Mouse (Mus musculus): Measurements from ENCODE around the gene Adgrv1. TPM values are rescaled to one million over a fixed set of nuclear protein-coding genes. Genes with fewer than 3 reads are reported as not detected.
A peak's percentile ranks its signal among the peaks of the same experiment; 100 is the strongest.

Gene Adgrv1
- total RNA-seq, 2 experiments from 2014 or later = 0.81 to 1.4 TPM

DNA sequence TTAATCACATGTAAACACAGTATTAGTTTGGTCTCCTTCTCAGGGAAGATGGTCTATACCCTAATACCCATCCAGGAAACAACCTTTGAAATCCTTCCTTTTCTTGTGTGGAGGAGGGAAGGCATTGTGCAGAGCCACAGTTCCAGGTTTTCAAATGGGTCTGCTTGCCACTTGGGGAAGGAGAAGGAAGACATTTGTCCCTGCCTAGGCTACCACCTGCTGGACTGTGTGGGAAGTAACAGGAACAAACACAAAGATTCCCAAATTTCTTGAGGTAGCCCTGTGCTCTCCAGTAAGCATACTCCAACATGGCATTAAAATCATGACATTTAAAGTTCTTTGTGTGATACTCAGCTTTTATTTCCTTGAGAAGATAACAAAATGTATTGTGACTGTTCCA, 477.6 kb downstream of the Adgrv1 start:
- DNase-seq (ENCODE audit: low spot score in 2 of 2) = peak; percentile 49 to 50

DNA sequence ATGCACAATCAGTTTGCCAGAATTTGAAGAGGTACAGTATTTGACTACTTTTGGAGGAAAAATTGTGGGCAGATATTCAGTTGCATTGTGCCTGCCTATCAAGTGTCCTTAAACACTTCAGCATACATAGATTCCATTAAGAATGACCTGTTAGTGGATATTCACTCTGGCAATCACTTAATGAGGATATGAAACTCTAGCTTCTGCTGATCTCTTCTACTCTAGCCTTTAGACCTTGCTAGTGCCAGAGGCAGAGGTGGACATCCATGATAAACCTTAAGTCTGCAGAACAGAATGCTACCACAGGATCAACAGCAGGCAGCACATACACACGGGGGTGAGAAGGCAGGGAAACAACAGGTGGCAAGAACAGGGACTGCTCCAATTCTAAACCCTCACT, 488.5 kb downstream of the Adgrv1 start:
- no peak for DNase-seq (ENCODE audit: low spot score in 2 of 2)

- no peak for DNase-seq (ENCODE audit: low spot score in 2 of 2)
These were observed 490.6 kb downstream of the Adgrv1 start for GRCm38 (mm10) chr13:81142268-81142884.

DNA sequence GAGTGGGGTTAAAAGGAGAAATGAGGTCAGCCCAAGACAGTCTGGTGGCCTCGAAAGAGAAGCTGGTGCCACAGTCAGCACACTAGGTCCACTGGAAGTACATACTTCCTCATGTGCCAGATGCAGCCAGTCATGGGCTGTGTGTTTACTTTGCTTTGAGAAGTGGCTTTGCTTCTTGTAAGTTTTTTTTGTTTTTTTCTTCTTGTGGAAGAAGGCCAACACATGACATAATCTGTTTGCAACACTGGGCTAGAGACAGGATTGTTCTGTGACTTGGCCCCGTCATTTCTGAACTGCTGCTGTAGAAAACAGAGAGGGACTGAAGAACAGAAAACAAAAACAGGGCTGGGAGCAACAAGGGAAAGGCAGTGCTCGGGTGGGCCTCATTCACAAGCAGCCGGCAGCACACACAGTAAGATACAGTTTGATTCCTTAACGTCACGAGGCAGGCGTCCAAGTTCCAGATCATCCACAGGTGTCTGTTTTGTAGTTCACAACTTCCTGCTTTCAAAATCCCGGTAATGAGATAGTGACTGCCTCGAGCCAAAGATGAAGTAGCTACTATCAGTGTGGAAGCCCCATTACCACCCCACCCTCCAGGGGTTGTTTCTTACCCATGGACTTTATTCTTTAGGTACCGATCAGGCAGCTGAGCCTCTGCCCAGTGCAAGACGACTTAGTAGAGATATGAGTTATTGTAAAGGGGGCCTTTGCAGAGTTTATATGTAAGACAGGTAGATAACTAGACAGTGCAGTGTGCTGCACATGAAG, 496.1 kb downstream of the Adgrv1 start:
- DNase-seq (ENCODE audit: low spot score in 2 of 2) = peak; percentile 3 to 8

GRCm38 (mm10) chr13:81135953-81136352, 497.0 kb downstream of the Adgrv1 start:
- no peak for DNase-seq (ENCODE audit: low spot score in 2 of 2)

DNA sequence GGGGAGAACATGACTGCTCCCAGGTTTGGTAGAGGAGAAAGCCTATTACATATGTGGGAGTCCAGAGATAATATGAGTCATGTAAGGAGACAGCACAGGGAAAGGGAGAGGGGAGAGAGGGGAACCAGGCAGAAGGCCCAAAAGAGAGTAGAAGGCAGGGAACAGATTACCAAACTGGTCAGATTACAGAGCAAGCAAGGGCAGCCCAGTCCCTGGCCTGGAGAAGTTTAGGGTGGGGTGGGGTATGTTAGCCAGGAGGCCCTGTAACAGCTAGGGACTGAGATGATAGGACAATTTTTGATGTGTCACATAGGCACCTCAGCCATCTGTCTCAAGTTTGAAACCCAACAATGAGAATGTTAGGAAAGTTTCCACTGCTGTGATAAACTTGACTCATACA, 498.5 kb downstream of the Adgrv1 start:
- DNase-seq (ENCODE audit: low spot score in 2 of 2) = no peak

- DNase-seq (ENCODE audit: low spot score in 2 of 2) = no peak
These were observed 499.6 kb downstream of the Adgrv1 start for GRCm38 (mm10) chr13:81133336-81133735.

- DNase-seq (ENCODE audit: low spot score in 2 of 2) = no peak
These were observed 500.3 kb downstream of the Adgrv1 start for GRCm38 (mm10) chr13:81132691-81133090.

DNA sequence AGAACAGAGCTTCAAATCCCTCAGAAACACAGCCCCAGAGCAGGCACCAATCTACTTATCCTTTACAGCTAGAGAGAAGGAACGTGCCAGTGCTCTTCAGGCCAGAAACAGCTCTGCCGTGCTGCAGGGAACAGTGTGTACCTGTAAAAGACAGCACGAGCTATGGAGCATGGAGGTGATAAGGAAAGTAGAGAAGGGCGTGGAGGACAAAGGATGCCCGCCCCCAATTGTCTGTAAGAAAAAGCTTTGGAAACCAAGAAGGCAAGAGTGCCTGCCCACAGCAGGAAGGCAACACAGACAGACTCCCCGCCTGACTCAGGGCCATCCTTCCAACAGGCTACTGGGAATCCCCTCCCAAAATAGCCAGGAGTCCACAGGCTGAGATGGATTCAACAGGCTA, 501.1 kb downstream of the Adgrv1 start:
- no peak for DNase-seq (ENCODE audit: low spot score in 2 of 2)

DNA sequence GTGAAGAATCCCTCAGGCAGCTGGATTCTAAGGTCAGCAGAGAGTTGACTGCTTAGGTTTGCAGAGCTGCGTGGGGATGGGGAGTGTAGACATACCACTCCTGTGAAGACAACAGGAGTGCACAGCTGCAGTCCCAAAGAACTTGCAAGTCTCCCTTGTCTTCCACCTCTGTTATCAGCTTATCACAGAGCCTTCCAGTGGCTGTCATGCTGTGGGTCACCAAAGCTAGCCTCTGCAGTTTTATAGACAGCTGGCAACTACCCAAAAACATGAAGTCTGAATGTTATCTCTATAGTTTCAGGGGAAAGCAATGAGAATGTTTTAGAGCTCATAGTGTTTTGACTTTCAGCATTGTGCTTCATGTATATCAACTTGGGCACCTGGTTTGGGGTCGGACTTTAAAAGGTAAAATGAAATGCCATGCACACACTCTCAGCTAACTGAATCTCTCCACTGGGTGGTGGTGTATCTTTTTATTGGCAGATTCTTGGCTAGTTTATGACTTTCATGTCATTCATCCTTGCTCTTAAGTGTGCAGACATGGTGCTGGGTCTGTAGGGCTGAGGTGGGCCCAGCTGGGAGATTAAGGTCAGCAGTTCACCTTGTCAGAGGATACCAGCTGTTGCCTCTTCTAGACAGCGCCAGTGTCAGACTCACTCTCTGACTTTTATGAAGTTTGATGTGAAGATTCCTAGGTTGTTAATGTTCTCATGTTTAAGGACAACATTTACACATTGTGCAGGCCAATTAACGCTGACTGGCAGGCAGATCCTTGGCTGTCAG, 502.0 kb downstream of the Adgrv1 start:
- DNase-seq (ENCODE audit: low spot score in 2 of 2) = no peak

GRCm38 (mm10) chr13:81125846-81126245, 507.1 kb downstream of the Adgrv1 start:
- no peak for DNase-seq (ENCODE audit: low spot score in 2 of 2)

DNA sequence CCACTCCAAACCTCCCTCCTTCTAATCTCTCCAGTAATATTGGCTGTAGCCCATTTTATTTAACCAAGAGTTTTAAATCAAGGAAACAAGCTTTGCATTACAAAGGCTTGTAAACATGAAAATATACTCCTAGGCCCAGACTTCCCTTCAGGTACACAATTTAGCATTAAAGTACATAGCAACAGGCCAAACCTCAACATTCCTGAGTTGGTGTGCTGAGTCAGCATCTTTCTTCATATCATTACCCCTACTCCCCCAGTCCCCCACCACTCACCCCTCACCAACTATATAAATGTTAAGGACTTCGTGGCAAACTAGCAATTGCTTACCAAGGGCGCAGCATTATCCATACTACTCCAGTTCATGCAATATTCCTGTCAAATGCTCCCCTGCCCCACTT, 510.7 kb downstream of the Adgrv1 start:
- no peak for DNase-seq (ENCODE audit: low spot score in 2 of 2)

DNA sequence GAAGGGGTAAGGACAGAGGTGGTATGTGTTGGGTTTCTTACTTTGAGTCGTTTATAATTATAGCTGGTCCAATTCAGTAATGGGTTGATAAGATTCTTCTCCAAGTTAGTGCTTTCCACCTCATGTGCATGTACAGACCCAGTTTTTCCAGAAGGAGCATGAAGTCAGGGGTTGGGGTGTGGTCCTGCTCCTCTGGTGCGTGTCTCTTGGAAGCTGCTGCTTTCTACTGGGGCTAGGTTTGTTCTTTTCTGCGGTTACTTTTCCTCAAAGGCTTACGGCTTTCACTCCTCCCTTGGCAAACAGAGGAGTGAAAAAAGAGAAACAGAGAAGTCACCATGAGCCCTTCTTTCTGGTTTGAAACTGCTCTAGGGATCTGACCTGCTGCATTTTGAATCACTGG, 522.5 kb downstream of the Adgrv1 start:
- no peak for DNase-seq (ENCODE audit: low spot score in 2 of 2)

DNA sequence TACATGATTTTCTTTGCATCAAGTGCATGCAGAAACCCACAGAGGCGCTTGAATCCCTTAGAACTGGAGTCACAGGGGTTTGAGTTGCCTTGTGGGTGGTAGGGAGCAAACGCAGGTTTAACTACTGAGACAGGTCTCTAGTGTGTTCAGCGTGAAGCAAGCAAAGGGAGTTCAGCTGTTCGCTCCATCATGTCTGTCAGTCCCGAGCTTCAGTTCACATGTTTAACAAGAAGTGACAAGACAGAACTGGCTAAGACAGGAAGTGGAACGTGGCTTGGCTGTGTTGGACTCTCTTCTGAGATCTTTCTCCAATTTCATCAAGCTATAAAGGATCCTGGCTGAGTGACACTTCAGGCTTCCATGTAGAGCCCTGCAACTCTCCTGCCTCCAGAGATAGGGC, 523.3 kb downstream of the Adgrv1 start:
- DNase-seq (ENCODE audit: low spot score in 2 of 2) = no peak

GRCm38 (mm10) chr13:81108526-81109302, 524.2 kb downstream of the Adgrv1 start:
- no peak for DNase-seq (ENCODE audit: low spot score in 2 of 2)

- DNase-seq (ENCODE audit: low spot score in 2 of 2) = no peak
These were observed 525.5 kb downstream of the Adgrv1 start for GRCm38 (mm10) chr13:81107436-81107835.

DNA sequence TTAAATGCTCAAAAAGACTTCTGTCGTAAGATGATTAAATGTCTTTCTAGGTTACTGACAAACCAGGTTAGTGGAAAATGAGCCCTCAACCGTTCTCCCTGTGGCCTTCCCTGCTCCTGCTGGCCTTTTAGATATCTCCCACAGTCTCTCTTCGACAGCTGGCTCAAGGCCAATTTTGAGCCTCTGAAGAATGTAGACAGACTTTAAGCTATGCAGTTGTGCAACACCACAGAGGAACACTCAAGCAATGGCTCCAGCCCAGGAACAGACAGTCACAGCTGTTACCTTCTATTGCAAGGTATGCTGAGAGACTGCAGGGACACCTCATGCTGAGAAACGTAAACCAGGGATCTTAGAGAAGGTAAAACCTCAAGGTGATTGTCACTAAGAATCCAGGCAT, 529.2 kb downstream of the Adgrv1 start:
- DNase-seq (ENCODE audit: low spot score in 2 of 2) = no peak

DNA sequence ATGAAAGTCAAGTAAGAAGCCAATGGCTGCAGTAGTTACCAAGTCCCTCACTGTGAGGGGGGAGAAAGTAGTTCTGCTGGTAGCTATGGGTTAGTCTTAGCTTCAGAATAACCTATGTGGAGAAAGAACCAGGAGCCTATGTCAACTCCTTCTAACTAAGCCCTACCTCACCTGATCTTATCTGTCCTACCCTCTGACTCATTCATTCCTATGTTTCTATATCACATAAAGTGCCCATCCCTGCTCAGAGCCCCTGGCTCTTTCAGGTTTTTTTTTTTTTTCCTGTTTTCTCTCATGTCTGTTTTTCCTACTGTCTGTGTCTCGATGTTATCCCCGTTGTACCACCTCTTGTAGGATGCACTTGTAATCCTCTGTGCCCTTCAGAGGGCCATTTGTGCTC, 536.5 kb downstream of the Adgrv1 start:
- DNase-seq (ENCODE audit: low spot score in 2 of 2) = no peak

GRCm38 (mm10) chr13:81094513-81094912, 538.4 kb downstream of the Adgrv1 start:
- DNase-seq (ENCODE audit: low spot score in 2 of 2) = peak; percentile 7 to 21

DNA sequence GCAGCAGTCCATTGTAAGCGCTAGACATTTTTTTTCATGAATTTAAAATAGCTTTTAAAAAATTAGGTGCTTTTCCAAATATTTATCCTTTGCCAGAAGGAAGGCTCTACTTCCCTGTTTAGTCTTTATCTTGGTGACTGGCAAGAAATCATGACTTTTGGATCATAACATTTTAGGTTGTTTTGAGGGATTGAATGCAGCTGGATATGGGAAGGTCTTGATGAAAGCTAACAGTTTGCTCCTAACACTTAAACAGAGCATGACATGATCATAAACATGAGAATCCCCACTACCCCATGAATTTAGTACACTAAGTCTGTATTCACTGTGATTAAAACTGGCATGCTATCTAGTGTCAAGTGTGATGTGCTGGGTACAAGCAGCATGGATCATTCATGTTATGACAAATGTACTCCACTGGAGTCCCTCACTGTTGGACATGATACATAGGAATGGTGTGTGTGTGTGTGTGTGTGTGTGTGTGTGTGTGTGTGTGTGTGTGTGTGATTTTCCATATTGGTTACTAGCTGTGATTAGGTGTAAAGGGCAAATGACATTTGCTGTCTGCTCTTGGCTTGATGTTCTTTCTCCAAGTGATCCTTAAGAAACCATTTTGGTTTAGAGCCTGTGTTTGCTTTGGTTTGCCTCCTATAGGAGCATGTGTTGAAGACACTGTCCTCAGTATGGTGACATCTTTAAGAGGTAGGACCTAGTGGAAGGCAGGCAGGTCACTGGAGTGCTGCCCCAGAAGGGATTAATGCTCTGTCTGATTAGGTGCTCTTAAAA, 542.7 kb downstream of the Adgrv1 start:
- no peak for DNase-seq (ENCODE audit: low spot score in 2 of 2)

All from left cerebral cortex, adult 18-20 months (tissue).